Mouse (Mus musculus): ENCODE data around the gene Mum1. TPM values are rescaled to one million over a fixed set of nuclear protein-coding genes. Genes with fewer than 3 reads are reported as not detected.
"Not testable (repeated sequence)": the region's sequence is repeated elsewhere in the genome, so short reads cannot be mapped to it uniquely, and the experiment has no call there.

Gene Mum1
- total and polyA plus RNA-seq, 2 experiments from 2014 or later: 50.4 to 60.7 TPM

DNA sequence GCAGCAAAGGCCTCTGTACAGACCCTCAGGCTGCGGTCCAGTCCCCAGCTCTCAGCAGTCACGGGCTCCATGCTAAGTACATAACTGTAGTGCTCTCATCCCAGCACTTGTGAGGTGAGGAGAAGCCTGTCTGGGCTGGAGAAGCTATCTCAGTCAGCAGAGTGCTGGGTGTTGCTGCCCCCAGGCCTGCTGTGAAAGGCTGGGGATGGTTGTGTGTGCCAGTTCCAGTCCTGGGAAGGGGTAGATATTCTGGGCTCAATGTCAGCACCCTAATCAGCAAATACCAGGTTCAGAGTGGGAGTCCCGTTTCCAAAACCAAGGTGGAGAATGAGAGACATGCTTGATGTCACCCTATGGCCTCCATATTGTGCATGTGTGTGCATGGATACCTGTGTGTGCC is 16.4 kb downstream of the Mum1 start:
- H3K9me3 ChIP-seq (ENCODE audit: low read length): no peaks in the 10 kb centered on the region
- H3K27ac ChIP-seq (ENCODE audit: low read depth, low read length): no peak overlapping the region
- TF ChIP-seq CTCF (IDR thresholded peaks at IDR 0.05; ENCODE audit: low read depth): no peak
- ATAC-seq (no peak), DNase-seq (no peak)
- 93% methylated on average over 3 of the region's 3 CpGs for WGBS
- H3K4me3 ChIP-seq (ENCODE audit: low read depth, low read length): no peak overlapping the region
- H3K4me1 ChIP-seq (ENCODE audit: insufficient read depth): no peaks in the 10 kb centered on the region
- H3K4me2 ChIP-seq (ENCODE audit: low read depth): no peak overlapping the region
- no peaks in the 10 kb centered on the region for H3K27me3 ChIP-seq (ENCODE audit: insufficient read depth, low read length)
- H3K9ac ChIP-seq: no peak overlapping the region
- peaks cover 65% of the 10 kb centered on the region for H3K36me3 ChIP-seq (ENCODE audit: insufficient read depth)

DNA sequence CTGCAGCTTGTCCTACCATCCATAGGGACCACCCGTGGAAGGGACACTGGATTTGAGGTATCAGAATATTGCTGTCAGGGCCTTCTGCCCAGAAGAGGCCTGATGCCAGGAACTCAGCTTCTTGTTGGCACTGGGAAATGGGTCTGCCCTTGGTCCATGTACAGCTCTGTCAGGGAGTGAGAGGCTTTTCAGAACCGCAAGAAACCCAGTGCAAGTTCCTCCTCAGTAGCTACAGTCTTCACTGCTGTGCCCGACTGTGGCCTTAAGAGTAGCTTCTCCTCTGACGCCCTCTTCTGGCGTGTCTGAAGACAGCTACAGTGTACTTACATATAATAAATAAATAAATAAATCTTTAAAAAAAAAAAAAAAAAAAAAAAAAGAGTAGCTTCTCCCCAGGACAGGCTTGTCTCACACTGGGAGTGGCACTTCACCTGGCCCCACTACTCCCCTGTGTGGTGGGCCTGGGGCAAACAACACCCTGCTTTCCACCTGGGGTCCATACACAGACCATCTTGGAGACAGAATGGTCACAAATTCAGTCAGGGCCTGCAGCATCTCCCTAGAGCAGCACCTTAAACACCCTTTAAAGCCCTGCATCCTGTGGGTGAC is 18.7 kb downstream of the Mum1 start:
- Histone ChIP-seq H3K4me1 (ENCODE audit: insufficient read depth) (0 out of 2 replicates have a peak, but pooled peaks cover 3% of the 10 kb centered on the region), H3K4me2 (ENCODE audit: low read depth) (no peak overlapping the region), H3K9me3 (ENCODE audit: low read length) (no peaks in the 10 kb centered on the region), H3K4me3 (ENCODE audit: low read depth, low read length) (no peak overlapping the region), H3K27me3 (ENCODE audit: insufficient read depth, low read length) (no peaks in the 10 kb centered on the region), H3K9ac (0 out of 2 replicates have a peak overlapping the region, but pooled peaks have one; percentile 18), H3K27ac (ENCODE audit: low read depth, low read length) (no peak overlapping the region), H3K36me3 (ENCODE audit: insufficient read depth) (peaks cover 43% of the 10 kb centered on the region)
- WGBS: 28% methylated on average over 5 of the region's 5 CpGs
- ATAC-seq (0 out of 2 replicates have a peak, but pooled peaks have one; percentile 19), DNase-seq (peak; percentile 74)
- TF ChIP-seq CTCF (IDR thresholded peaks at IDR 0.05; ENCODE audit: low read depth): peak; percentile 56

DNA sequence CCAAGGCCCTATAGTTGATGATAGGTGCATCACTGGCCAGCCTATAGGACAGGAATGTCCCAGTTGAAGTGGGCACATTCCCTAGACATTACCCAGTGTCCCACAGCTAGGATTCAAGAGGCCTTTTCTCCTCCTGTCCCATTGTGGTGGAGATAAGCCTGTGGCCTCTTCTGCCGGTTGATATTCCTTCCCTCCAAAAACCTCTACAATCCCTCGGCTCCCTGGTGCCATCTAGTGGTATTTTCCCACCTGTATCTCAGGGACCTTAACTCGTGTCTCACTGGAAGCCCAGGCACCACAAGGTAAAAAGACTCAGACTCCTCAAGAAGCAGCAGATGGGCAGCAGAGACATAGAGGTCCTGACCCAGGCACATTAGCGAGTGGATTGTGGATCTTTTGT is 19.4 kb downstream of the Mum1 start:
- DNase-seq (peak; percentile 93), ATAC-seq (no peak)
- TF ChIP-seq CTCF (IDR thresholded peaks at IDR 0.05; ENCODE audit: low read depth): peak; percentile 93
- Histone ChIP-seq H3K27me3 (ENCODE audit: insufficient read depth, low read length) (no peaks in the 10 kb centered on the region), H3K27ac (ENCODE audit: low read depth, low read length) (no peak overlapping the region), H3K4me1 (ENCODE audit: insufficient read depth) (0 out of 2 replicates have a peak, but pooled peaks cover 10% of the 10 kb centered on the region), H3K4me2 (ENCODE audit: low read depth) (no peak overlapping the region), H3K36me3 (ENCODE audit: insufficient read depth) (peaks cover 36% of the 10 kb centered on the region), H3K9me3 (ENCODE audit: low read length) (no peaks in the 10 kb centered on the region), H3K4me3 (ENCODE audit: low read depth, low read length) (no peak overlapping the region), H3K9ac (0 out of 2 replicates have a peak overlapping the region, but pooled peaks have one; percentile 18)
- WGBS: 5% methylated on average over 4 of the region's 4 CpGs

DNA sequence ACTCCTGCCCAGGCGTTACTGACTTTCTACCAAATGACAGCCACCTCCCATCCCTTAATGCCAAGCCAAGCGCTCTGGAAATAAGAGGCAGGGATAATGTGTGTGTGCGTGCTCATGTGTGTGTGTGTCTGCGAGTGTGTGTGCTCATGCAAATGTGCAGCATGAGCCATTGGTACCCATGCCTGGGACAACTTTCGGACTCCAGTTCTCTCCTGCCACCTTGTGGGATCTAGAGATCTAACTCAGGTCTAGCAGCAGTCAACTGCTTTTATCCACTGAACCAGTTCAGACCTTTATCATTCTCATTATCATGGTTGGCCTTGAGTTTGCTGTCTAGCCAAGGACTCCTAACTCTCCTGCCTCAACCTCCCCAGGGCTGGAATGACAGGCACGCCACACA is 21.6 kb downstream of the Mum1 start:
- Histone ChIP-seq H3K9ac (no peak overlapping the region), H3K4me3 (ENCODE audit: low read depth, low read length) (no peak overlapping the region), H3K27me3 (ENCODE audit: insufficient read depth, low read length) (no peaks in the 10 kb centered on the region), H3K4me1 (ENCODE audit: insufficient read depth) (0 out of 2 replicates have a peak, but pooled peaks cover 13% of the 10 kb centered on the region), H3K36me3 (ENCODE audit: insufficient read depth) (peaks cover 19% of the 10 kb centered on the region), H3K9me3 (ENCODE audit: low read length) (no peaks in the 10 kb centered on the region), H3K4me2 (ENCODE audit: low read depth) (no peak overlapping the region), H3K27ac (ENCODE audit: low read depth, low read length) (no peak overlapping the region)
- no peak for ATAC-seq
- DNase-seq: peak; percentile 62
- peak; percentile 64 for TF ChIP-seq CTCF (IDR thresholded peaks at IDR 0.05; ENCODE audit: low read depth)
- 35% methylated on average over 6 of the region's 6 CpGs for WGBS

DNA sequence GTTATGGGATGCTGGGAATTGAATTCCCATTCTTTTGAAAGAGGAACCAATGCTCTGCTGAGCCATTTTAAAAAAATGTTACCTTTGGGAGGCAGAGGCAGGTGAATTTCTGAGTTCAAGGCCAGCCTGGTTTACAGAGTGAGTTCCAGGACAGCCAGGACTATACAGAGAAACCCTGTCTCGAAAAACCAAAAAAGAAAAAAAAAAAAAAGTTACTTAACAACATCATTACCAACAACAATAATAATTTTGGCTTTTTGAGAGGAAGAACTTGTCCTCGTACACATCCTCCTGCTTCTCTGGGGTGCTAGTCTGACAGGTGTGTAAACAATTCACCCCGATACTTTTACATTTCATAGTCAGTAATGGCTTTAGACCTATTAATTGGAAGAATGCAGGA is 22.2 kb downstream of the Mum1 start:
- 50% methylated on average over 3 of the region's 3 CpGs for WGBS

DNA sequence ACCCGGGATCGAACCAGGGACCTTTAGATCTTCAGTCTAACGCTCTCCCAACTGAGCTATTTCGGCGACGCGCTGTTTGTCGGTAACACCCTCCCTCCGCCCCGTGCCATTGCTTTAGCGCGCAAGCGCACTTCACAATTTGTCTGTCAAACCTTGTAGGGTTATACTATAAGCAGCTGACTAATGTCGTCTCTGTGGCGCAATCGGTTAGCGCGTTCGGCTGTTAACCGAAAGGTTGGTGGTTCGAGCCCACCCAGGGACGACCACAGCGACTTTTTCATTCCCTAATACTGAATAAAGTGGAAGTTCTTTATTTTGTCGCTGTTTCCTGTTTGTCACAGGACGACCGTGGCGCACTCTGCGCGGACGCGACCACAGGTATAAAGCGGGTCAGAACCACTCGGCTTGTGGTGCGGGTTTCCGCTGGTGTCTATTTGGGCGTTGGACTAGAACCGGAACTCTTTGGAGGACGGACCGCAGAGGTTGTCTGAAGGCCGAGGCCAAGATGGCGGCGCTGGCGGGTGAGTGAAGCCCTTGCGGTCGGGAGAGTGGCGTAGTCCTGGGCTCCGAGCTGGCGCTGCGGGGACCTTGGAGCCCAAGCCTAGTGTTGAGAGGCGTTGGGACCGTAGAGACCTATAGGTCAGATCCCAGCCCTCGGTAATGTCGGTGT is 22.9 kb downstream of the Mum1 start, which contains the start of gene Ndufs7:
Gene Ndufs7, plus strand, starts transcription at position 151 of the 670 bp plus-strand sequence.
- no peaks in the 10 kb centered on the region for H3K27me3 ChIP-seq (ENCODE audit: insufficient read depth, low read length)
- peaks cover 18% of the 10 kb centered on the region for H3K36me3 ChIP-seq (ENCODE audit: insufficient read depth)
- peak within 1 kb of the TSS; percentile 94 for H3K4me2 ChIP-seq (ENCODE audit: low read depth)
- peak within 1 kb of the TSS; percentile 92 for H3K27ac ChIP-seq (ENCODE audit: low read depth, low read length)
- H3K4me3 ChIP-seq (ENCODE audit: low read depth, low read length): peak within 1 kb of the TSS; percentile 63
- H3K9ac ChIP-seq: peak within 1 kb of the TSS; percentile 67
- 0 out of 2 replicates have a peak, but pooled peaks cover 13% of the 10 kb centered on the region for H3K4me1 ChIP-seq (ENCODE audit: insufficient read depth)
- WGBS: under 1% methylated on average over 53 of the region's 53 CpGs
- DNase-seq (peak; percentile 99), ATAC-seq (peak; percentile 94)
- no peaks in the 10 kb centered on the region for H3K9me3 ChIP-seq (ENCODE audit: low read length)
- TF ChIP-seq CTCF (IDR thresholded peaks at IDR 0.05; ENCODE audit: low read depth): no peak

More for the DNA sequence above, 22.2 kb downstream of the Mum1 start:
- Histone ChIP-seq H3K4me2 (ENCODE audit: low read depth) (peak overlapping the region; percentile 94), H3K36me3 (ENCODE audit: insufficient read depth) (peaks cover 18% of the 10 kb centered on the region), H3K4me1 (ENCODE audit: insufficient read depth) (0 out of 2 replicates have a peak, but pooled peaks cover 13% of the 10 kb centered on the region), H3K4me3 (ENCODE audit: low read depth, low read length) (peak overlapping the region; percentile 63)
- not testable (repeated sequence) for H3K9me3 ChIP-seq (ENCODE audit: low read length); H3K27me3 ChIP-seq (ENCODE audit: insufficient read depth, low read length); DNase-seq; H3K9ac ChIP-seq; H3K27ac ChIP-seq (ENCODE audit: low read depth, low read length); ATAC-seq

DNA sequence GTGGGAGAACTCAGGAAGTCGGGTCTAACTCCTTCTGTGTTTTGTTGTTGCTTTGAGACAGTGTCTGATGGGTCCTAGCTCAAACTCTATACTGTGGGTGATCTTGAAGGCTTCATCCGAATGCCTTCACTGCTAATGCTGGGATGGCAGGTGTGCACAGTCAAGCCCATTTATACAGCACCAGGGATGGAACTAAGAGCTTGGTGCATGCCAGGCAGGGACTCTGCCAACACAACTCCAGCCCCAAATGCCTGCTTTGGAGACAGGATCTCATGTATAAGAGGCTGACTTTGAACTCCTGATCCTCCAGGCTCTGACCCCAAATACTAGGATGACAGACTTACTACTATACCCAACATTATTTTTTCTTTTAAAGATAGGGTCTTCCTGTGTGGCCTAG is 23.8 kb downstream of the Mum1 start:
- Histone ChIP-seq H3K36me3 (ENCODE audit: insufficient read depth) (peaks cover 25% of the 10 kb centered on the region), H3K27me3 (ENCODE audit: insufficient read depth, low read length) (no peaks in the 10 kb centered on the region), H3K27ac (ENCODE audit: low read depth, low read length) (peak overlapping the region; percentile 92; the same call in 1 of the 2 replicates), H3K9me3 (ENCODE audit: low read length) (no peaks in the 10 kb centered on the region), H3K9ac (peak overlapping the region; percentile 67), H3K4me1 (ENCODE audit: insufficient read depth) (0 out of 2 replicates have a peak, but pooled peaks cover 13% of the 10 kb centered on the region), H3K4me2 (ENCODE audit: low read depth) (peak overlapping the region; percentile 94), H3K4me3 (ENCODE audit: low read depth, low read length) (peak overlapping the region; percentile 63)
- no peak for TF ChIP-seq CTCF (IDR thresholded peaks at IDR 0.05; ENCODE audit: low read depth)
- WGBS: 39% methylated on average over 2 of the region's 2 CpGs
- DNase-seq (no peak), ATAC-seq (no peak)

Measured in forebrain, postnatal 0 days (tissue).